Mouse (Mus musculus) forebrain, embryonic 11.5 days (tissue): ENCODE results near the gene Abcb8. TPM values are rescaled to one million over a fixed set of nuclear protein-coding genes. Genes with fewer than 3 reads are reported as not detected.

Experiments used
- ATAC-seq: fragments of 200-750 bp; cut with Nextera tagmentation; replicated peaks from 2 replicates; pipeline ENCODE4 v1.8.0; 2017; ENCODE audit warnings: moderate TSS enrichment; ENCODE audit not compliant: low FRiP score
- DNase-seq: peaks from one replicate; pipeline ENCODE4 v3.0.0-alpha.2; 2017; ENCODE audit warnings: low spot score
- H3K27ac ChIP-seq: fragments of 300-500 bp; sonication (generic); 2 replicates; pipeline ENCODE4 v1.5.1; 2014; ENCODE audit warnings: low read depth, low read length
- H3K27me3 ChIP-seq: fragments of 300-500 bp; sonication (generic); 2 replicates; pipeline ENCODE4 v1.6.1; 2014; ENCODE audit warnings: mild to moderate bottlenecking, low read length, mixed read lengths; ENCODE audit not compliant: control insufficient read depth, insufficient read depth
- H3K36me3 ChIP-seq: fragments of 300-500 bp; sonication (generic); 2 replicates; pipeline ENCODE4 v1.6.1; 2014; ENCODE audit warnings: mild to moderate bottlenecking, low read length, moderate library complexity, mixed read lengths; ENCODE audit not compliant: control insufficient read depth, insufficient read depth
- H3K4me1 ChIP-seq: fragments of 300-500 bp; sonication (generic); replicated peaks from 2 replicates; pipeline ENCODE4 v1.6.1; 2014; ENCODE audit warnings: low read length, mixed read lengths; ENCODE audit not compliant: control insufficient read depth, insufficient read depth
- H3K4me2 ChIP-seq: fragments of 300-500 bp; sonication (generic); 2 replicates; pipeline ENCODE4 v1.6.1; 2014; ENCODE audit warnings: low read depth, mild to moderate bottlenecking, low read length, moderate library complexity, mixed read lengths; ENCODE audit not compliant: severe bottlenecking
- H3K4me3 ChIP-seq: fragments of 300-500 bp; sonication (generic); 2 replicates; pipeline ENCODE4 v1.5.1; 2014; ENCODE audit warnings: low read depth, low read length
- H3K9ac ChIP-seq: fragments of 300-500 bp; sonication (generic); 2 replicates; pipeline ENCODE4 v1.6.1; 2014; ENCODE audit warnings: low read length
- H3K9me3 ChIP-seq: fragments of 300-500 bp; sonication (generic); 2 replicates; pipeline ENCODE4 v1.6.1; 2016; ENCODE audit warnings: low read length, mixed read lengths; ENCODE audit not compliant: control insufficient read depth
- WGBS: fragments of 180-500 bp; shearing (Covaris S2); extraction: QIAGEN DNeasy Blood & Tissue Kit; methylation state at CpG from one replicate; pipeline ENCODE4 v1.1.7; 2014; 5-methylcytosine and 5-hydroxymethylcytosine counted together
- polyA plus RNA-seq: library from polyadenylated mRNA; unstranded; fragments of >200 nt; fragmentation: Nextera tagmentation; extraction: Ambion mirVana; gene quantifications from 2 replicates; pipeline ENCODE4 v1.2.1, GENCODE M21; 2014

Abcb8 gene
- polyA plus RNA-seq, 1 experiment from 2014 or later: 45.5 TPM

GRCm38 (mm10) chr5:24363467-24363866, 30.0 kb upstream of the Abcb8 start:
- H3K4me1 ChIP-seq: no peaks in the 10 kb centered on the region
- no peaks in the 10 kb centered on the region for H3K36me3 ChIP-seq
- ATAC-seq: no peak
- H3K27ac ChIP-seq: no peak overlapping the region
- no peak for DNase-seq
- no peaks in the 10 kb centered on the region for H3K9me3 ChIP-seq
- 73% methylated on average over 2 of the region's 2 CpGs for WGBS
- H3K4me2 ChIP-seq: no peak overlapping the region
- H3K27me3 ChIP-seq: no peaks in the 10 kb centered on the region
- H3K4me3 ChIP-seq: no peak overlapping the region
- no peak overlapping the region for H3K9ac ChIP-seq

GRCm38 (mm10) chr5:24364061-24364460, 29.4 kb upstream of the Abcb8 start:
- Histone ChIP-seq H3K27ac (no peak overlapping the region), H3K9ac (no peak overlapping the region), H3K9me3 (no peaks in the 10 kb centered on the region), H3K4me1 (no peaks in the 10 kb centered on the region), H3K4me3 (no peak overlapping the region), H3K4me2 (no peak overlapping the region), H3K36me3 (no peaks in the 10 kb centered on the region), H3K27me3 (no peaks in the 10 kb centered on the region)
- DNase-seq (no peak), ATAC-seq (no peak)
- WGBS: 50% methylated on average over 3 of the region's 3 CpGs

- no peak for DNase-seq
- Histone ChIP-seq H3K9me3 (no peaks in the 10 kb centered on the region), H3K4me3 (no peak within 1 kb of the TSS), H3K4me2 (no peak within 1 kb of the TSS), H3K27ac (no peak within 1 kb of the TSS), H3K9ac (no peak within 1 kb of the TSS), H3K36me3 (no peaks in the 10 kb centered on the region), H3K4me1 (no peaks in the 10 kb centered on the region), H3K27me3 (no peaks in the 10 kb centered on the region)
- ATAC-seq: no peak
- 35% methylated on average over 12 of the region's 12 CpGs for WGBS
These were observed 29.0 kb upstream of the Abcb8 start, which contains the start of gene Nos3 for GRCm38 (mm10) chr5:24364508-24364907. Gene Nos3 (plus strand): TSS chr5:24364810.

- H3K27ac ChIP-seq: no peak overlapping the region
These were observed 28.5 kb upstream of the Abcb8 start for GRCm38 (mm10) chr5:24364963-24365362.

GRCm38 (mm10) chr5:24365528-24365927, 27.9 kb upstream of the Abcb8 start:
- Histone ChIP-seq H3K4me2 (no peak overlapping the region), H3K9ac (no peak overlapping the region), H3K27ac (no peak overlapping the region), H3K36me3 (no peaks in the 10 kb centered on the region), H3K4me1 (no peaks in the 10 kb centered on the region), H3K27me3 (no peaks in the 10 kb centered on the region), H3K4me3 (no peak overlapping the region), H3K9me3 (no peaks in the 10 kb centered on the region)
- 49% methylated on average over 5 of the region's 5 CpGs for WGBS
- DNase-seq (no peak), ATAC-seq (no peak)

More at GRCm38 (mm10) chr5:24364963-24365362, 28.5 kb upstream of the Abcb8 start:
- ATAC-seq (no peak), DNase-seq (no peak)
- H3K9me3 ChIP-seq: no peaks in the 10 kb centered on the region
- no peaks in the 10 kb centered on the region for H3K36me3 ChIP-seq
- H3K9ac ChIP-seq: no peak overlapping the region
- WGBS: 90% methylated on average over 10 of the region's 10 CpGs
- no peaks in the 10 kb centered on the region for H3K27me3 ChIP-seq
- H3K4me1 ChIP-seq: no peaks in the 10 kb centered on the region
- H3K4me2 ChIP-seq: no peak overlapping the region
- no peak overlapping the region for H3K4me3 ChIP-seq

- no peak overlapping the region for H3K9ac ChIP-seq
- no peak for DNase-seq
- no peaks in the 10 kb centered on the region for H3K4me1 ChIP-seq
- H3K27me3 ChIP-seq: no peaks in the 10 kb centered on the region
- no peak overlapping the region for H3K27ac ChIP-seq
- no peak overlapping the region for H3K4me2 ChIP-seq
- H3K4me3 ChIP-seq: no peak overlapping the region
- 83% methylated on average over 9 of the region's 9 CpGs for WGBS
- H3K36me3 ChIP-seq: no peaks in the 10 kb centered on the region
- no peaks in the 10 kb centered on the region for H3K9me3 ChIP-seq
- ATAC-seq: no peak
These were observed 27.0 kb upstream of the Abcb8 start for GRCm38 (mm10) chr5:24366426-24366825.

GRCm38 (mm10) chr5:24369767-24370166, 23.7 kb upstream of the Abcb8 start:
- Histone ChIP-seq H3K4me3 (no peak overlapping the region), H3K36me3 (no peaks in the 10 kb centered on the region), H3K9ac (no peak overlapping the region), H3K27me3 (no peaks in the 10 kb centered on the region), H3K4me1 (no peaks in the 10 kb centered on the region), H3K4me2 (no peak overlapping the region), H3K27ac (no peak overlapping the region), H3K9me3 (no peaks in the 10 kb centered on the region)
- DNase-seq (no peak), ATAC-seq (no peak)
- WGBS: 90% methylated on average over 9 of the region's 9 CpGs

GRCm38 (mm10) chr5:24373807-24374206, 19.7 kb upstream of the Abcb8 start:
- Histone ChIP-seq H3K27ac (no peak overlapping the region), H3K27me3 (no peaks in the 10 kb centered on the region), H3K4me3 (no peak overlapping the region), H3K9ac (no peak overlapping the region), H3K36me3 (no peaks in the 10 kb centered on the region), H3K9me3 (no peaks in the 10 kb centered on the region), H3K4me1 (no peaks in the 10 kb centered on the region), H3K4me2 (no peak overlapping the region)
- ATAC-seq (no peak), DNase-seq (no peak)
- 55% methylated on average over 5 of the region's 5 CpGs for WGBS

- H3K27ac ChIP-seq: no peak overlapping the region
- DNase-seq: no peak
These were observed 19.2 kb upstream of the Abcb8 start for GRCm38 (mm10) chr5:24374216-24374615.

More at GRCm38 (mm10) chr5:24374216-24374615, 19.2 kb upstream of the Abcb8 start:
- no peak for ATAC-seq
- Histone ChIP-seq H3K9me3 (no peaks in the 10 kb centered on the region), H3K4me3 (no peak overlapping the region), H3K4me1 (no peaks in the 10 kb centered on the region), H3K27me3 (no peaks in the 10 kb centered on the region), H3K4me2 (no peak overlapping the region), H3K36me3 (no peaks in the 10 kb centered on the region), H3K9ac (no peak overlapping the region)
- WGBS: 79% methylated on average over 6 of the region's 6 CpGs
